Mouse (Mus musculus): ENCODE measurements around the gene Axin2. TPM values are rescaled to one million over a fixed set of nuclear protein-coding genes. Genes with fewer than 3 reads are reported as not detected.
"Not testable (repeated sequence)": the region's sequence is repeated elsewhere in the genome, so short reads cannot be mapped to it uniquely, and the experiment has no call there.

The Axin2 gene
- 7.8 and 8.5 TPM in 2 replicates for polyA plus RNA-seq (2015; fragmentation: Nextera tagmentation; extraction: Ambion mirVana)

DNA sequence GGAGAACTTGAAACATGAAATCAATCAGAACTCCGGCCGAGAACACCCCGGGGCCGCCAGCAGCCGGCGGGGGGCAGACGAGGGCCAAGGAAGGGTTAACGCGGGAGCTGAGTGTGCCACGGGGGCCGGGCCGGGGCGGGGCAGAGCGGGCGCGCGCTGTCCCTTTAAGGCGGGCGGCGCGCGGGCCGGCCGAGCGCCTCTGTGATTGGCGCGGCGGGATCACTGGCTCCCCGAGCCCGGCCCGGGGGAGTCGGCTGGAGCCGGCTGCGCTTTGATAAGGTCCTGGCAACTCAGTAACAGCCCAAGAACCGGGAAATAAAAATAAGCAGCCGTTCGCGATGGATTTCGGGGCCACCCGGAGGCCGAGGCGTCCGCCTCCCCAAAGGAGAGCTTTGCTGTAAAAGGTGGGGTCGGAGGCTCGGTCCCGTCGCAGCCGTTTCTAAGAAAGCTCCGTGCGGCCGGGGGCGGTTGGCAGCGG, at the start of gene Axin2:
Gene Axin2 (plus strand): TSS at position 192 of the 478 bp plus-strand sequence.
- peak; percentile 92 for ATAC-seq (ENCODE audit: low read depth)
- Histone ChIP-seq H3K27ac (ENCODE audit: low read length) (peak within 1 kb of the TSS; percentile 100), H3K4me2 (ENCODE audit: low read depth, low read length) (peak within 1 kb of the TSS; percentile 91), H3K4me1 (replicated peaks; ENCODE audit: control insufficient read depth, insufficient read depth, low read length) (peaks cover 37% of the 10 kb centered on the region), H3K27me3 (ENCODE audit: control insufficient read depth, insufficient read depth, low read depth, low read length) (no peaks in the 10 kb centered on the region), H3K4me3 (ENCODE audit: low read length) (peak within 1 kb of the TSS; percentile 94), H3K36me3 (ENCODE audit: control insufficient read depth, insufficient read depth, low read length) (no peaks in the 10 kb centered on the region), H3K9ac (ENCODE audit: low read length) (peak within 1 kb of the TSS; percentile 98), H3K9me3 (ENCODE audit: control insufficient read depth, low read length) (0 out of 2 replicates have a peak, but pooled peaks cover 3% of the 10 kb centered on the region)
- WGBS, result under 1% methylated on average over 48 of the region's 53 CpGs

- not testable (repeated sequence) for H3K4me3 ChIP-seq (ENCODE audit: low read length); H3K4me2 ChIP-seq (ENCODE audit: low read depth, low read length); H3K9ac ChIP-seq (ENCODE audit: low read length); H3K9me3 ChIP-seq (ENCODE audit: control insufficient read depth, low read length); H3K36me3 ChIP-seq (ENCODE audit: control insufficient read depth, insufficient read depth, low read length); H3K27ac ChIP-seq (ENCODE audit: low read length); ATAC-seq (ENCODE audit: low read depth); H3K4me1 ChIP-seq (replicated peaks; ENCODE audit: control insufficient read depth, insufficient read depth, low read length); H3K27me3 ChIP-seq (ENCODE audit: control insufficient read depth, insufficient read depth, low read depth, low read length)
- 86% methylated on average over 1 of the region's 1 CpGs for WGBS
Observed at GRCm38 (mm10) chr11:108871284-108871683, 48.9 kb upstream of the Axin2 start.

DNA sequence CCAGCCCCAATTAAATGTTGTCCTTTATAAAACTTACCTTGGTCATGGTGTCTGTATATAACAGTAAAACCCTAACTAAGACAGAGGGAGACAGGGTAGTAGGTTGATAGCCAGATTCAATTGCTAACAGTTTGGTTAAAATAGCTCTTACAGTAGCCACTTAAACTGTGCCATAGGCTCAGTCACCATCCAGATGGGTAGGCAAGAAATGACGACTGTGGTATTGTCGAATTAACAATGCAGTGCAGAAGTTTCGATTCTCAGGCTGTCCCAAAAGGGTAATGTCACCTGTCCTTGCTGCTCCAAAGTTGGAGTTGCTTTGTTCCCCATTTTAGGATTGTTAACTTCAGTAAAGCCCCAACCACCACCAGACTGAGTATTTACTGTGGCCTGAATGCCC, 48.4 kb upstream of the Axin2 start:
- Histone ChIP-seq H3K9me3 (ENCODE audit: control insufficient read depth, low read length) (no peaks in the 10 kb centered on the region), H3K27me3 (ENCODE audit: control insufficient read depth, insufficient read depth, low read depth, low read length) (no peaks in the 10 kb centered on the region), H3K4me2 (ENCODE audit: low read depth, low read length) (no peak overlapping the region), H3K27ac (ENCODE audit: low read length) (no peak overlapping the region), H3K36me3 (ENCODE audit: control insufficient read depth, insufficient read depth, low read length) (no peaks in the 10 kb centered on the region), H3K9ac (ENCODE audit: low read length) (no peak overlapping the region), H3K4me1 (replicated peaks; ENCODE audit: control insufficient read depth, insufficient read depth, low read length) (peaks cover 5% of the 10 kb centered on the region; the same call in 1 of the 2 replicates), H3K4me3 (ENCODE audit: low read length) (no peak overlapping the region)
- no peak for ATAC-seq (ENCODE audit: low read depth)
- WGBS, result 86% methylated on average over 3 of the region's 3 CpGs

GRCm38 (mm10) chr11:108876633-108877205, 43.4 kb upstream of the Axin2 start:
- peak; percentile 96 for ATAC-seq (ENCODE audit: low read depth)
- H3K27me3 ChIP-seq (ENCODE audit: control insufficient read depth, insufficient read depth, low read depth, low read length), result no peaks in the 10 kb centered on the region
- 33% methylated on average over 7 of the region's 7 CpGs for WGBS
- no peaks in the 10 kb centered on the region for H3K36me3 ChIP-seq (ENCODE audit: control insufficient read depth, insufficient read depth, low read length)
- peaks cover 7% of the 10 kb centered on the region; the same call in 1 of the 2 replicates for H3K4me1 ChIP-seq (replicated peaks; ENCODE audit: control insufficient read depth, insufficient read depth, low read length)
- H3K4me3 ChIP-seq (ENCODE audit: low read length), result no peak overlapping the region
- H3K27ac ChIP-seq (ENCODE audit: low read length), result peak overlapping the region; percentile 80
- H3K9ac ChIP-seq (ENCODE audit: low read length), result no peak overlapping the region
- no peak overlapping the region for H3K4me2 ChIP-seq (ENCODE audit: low read depth, low read length)
- H3K9me3 ChIP-seq (ENCODE audit: control insufficient read depth, low read length), result no peaks in the 10 kb centered on the region

DNA sequence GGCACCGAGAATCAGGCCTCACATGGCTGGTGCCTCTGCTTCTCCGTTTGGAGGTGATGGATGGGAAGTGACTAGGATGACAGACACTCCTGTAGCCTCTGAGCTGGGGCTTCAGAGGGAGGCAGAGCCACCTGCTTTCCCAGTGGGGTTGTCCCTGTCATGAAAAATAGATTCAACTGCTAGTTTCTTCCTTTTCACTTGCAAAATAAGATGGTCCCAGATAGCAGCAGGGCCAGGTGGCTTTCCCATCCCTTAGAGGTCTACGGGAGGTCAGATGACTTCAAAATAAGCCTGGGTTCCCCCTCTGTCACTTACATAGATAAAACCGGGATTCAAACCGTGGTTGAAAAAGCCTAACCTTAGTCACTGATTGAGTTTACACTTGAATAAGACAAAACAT, 42.6 kb upstream of the Axin2 start:
- 52% methylated on average over 5 of the region's 5 CpGs for WGBS
- Histone ChIP-seq H3K27ac (ENCODE audit: low read length) (peak overlapping the region; percentile 80), H3K4me1 (replicated peaks; ENCODE audit: control insufficient read depth, insufficient read depth, low read length) (peaks cover 7% of the 10 kb centered on the region; the same call in 1 of the 2 replicates), H3K27me3 (ENCODE audit: control insufficient read depth, insufficient read depth, low read depth, low read length) (no peaks in the 10 kb centered on the region), H3K4me3 (ENCODE audit: low read length) (no peak overlapping the region), H3K9ac (ENCODE audit: low read length) (no peak overlapping the region), H3K36me3 (ENCODE audit: control insufficient read depth, insufficient read depth, low read length) (no peaks in the 10 kb centered on the region), H3K9me3 (ENCODE audit: control insufficient read depth, low read length) (no peaks in the 10 kb centered on the region), H3K4me2 (ENCODE audit: low read depth, low read length) (no peak overlapping the region)
- no peak for ATAC-seq (ENCODE audit: low read depth)

DNA sequence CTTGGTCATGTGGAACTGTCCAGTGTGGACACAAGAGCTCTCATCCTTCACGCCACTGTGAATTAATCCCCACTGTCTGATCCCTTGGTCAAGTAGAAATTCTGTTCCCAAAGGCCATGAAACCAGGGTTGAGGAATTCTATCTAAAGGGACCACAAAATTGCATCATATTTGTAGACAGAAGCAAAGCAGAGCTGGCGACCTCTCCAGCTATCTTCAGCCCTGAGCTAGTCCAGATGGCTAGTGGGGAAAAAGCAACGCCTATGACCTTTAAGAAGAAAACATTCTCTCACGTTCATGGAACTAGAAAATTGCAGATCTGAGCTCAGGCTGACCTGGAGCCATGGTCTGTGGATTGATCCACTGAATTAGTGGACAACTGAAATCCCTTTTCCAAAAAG, 39.6 kb upstream of the Axin2 start:
- H3K9me3 ChIP-seq (ENCODE audit: control insufficient read depth, low read length), result no peaks in the 10 kb centered on the region
- no peak overlapping the region for H3K4me2 ChIP-seq (ENCODE audit: low read depth, low read length)

DNA sequence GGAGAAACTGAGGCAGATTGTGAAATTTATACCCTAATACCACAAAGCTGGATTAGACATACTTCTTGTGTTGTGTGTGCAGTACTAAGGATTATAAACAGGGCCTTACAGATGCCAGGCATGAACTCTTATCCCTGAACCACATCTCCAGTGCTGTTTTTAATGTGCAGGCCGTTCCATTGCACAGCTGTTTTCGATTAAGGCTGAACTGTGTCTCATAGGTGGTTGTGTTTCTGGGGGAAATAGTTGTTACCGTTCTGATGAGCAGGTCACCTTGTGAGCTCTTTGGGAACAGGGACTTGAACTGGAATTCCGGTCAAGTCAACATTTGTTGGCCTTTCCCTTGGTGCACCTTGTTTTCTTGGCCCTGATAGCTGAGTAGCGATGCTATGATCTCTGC, 38.5 kb upstream of the Axin2 start:
- no peak for ATAC-seq (ENCODE audit: low read depth)
- no peak overlapping the region for H3K4me3 ChIP-seq (ENCODE audit: low read length)
- no peaks in the 10 kb centered on the region for H3K9me3 ChIP-seq (ENCODE audit: control insufficient read depth, low read length)
- H3K9ac ChIP-seq (ENCODE audit: low read length), result no peak overlapping the region
- no peak overlapping the region for H3K27ac ChIP-seq (ENCODE audit: low read length)
- no peaks in the 10 kb centered on the region for H3K27me3 ChIP-seq (ENCODE audit: control insufficient read depth, insufficient read depth, low read depth, low read length)
- 82% methylated on average over 5 of the region's 5 CpGs for WGBS
- H3K4me1 ChIP-seq (replicated peaks; ENCODE audit: control insufficient read depth, insufficient read depth, low read length), result peaks cover 3% of the 10 kb centered on the region; the same call in 1 of the 2 replicates
- no peaks in the 10 kb centered on the region for H3K36me3 ChIP-seq (ENCODE audit: control insufficient read depth, insufficient read depth, low read length)
- H3K4me2 ChIP-seq (ENCODE audit: low read depth, low read length), result no peak overlapping the region

More for the DNA sequence above, 39.6 kb upstream of the Axin2 start:
- ATAC-seq (ENCODE audit: low read depth), result no peak
- no peak overlapping the region for H3K4me3 ChIP-seq (ENCODE audit: low read length)
- no peak overlapping the region for H3K27ac ChIP-seq (ENCODE audit: low read length)
- no peak overlapping the region for H3K9ac ChIP-seq (ENCODE audit: low read length)
- 73% methylated on average over 4 of the region's 4 CpGs for WGBS
- peaks cover 7% of the 10 kb centered on the region; the same call in 1 of the 2 replicates for H3K4me1 ChIP-seq (replicated peaks; ENCODE audit: control insufficient read depth, insufficient read depth, low read length)
- no peaks in the 10 kb centered on the region for H3K36me3 ChIP-seq (ENCODE audit: control insufficient read depth, insufficient read depth, low read length)
- no peaks in the 10 kb centered on the region for H3K27me3 ChIP-seq (ENCODE audit: control insufficient read depth, insufficient read depth, low read depth, low read length)

- no peak for ATAC-seq (ENCODE audit: low read depth)
- Histone ChIP-seq H3K27ac (ENCODE audit: low read length) (no peak overlapping the region), H3K9ac (ENCODE audit: low read length) (no peak overlapping the region), H3K36me3 (ENCODE audit: control insufficient read depth, insufficient read depth, low read length) (no peaks in the 10 kb centered on the region), H3K4me3 (ENCODE audit: low read length) (no peak overlapping the region), H3K4me1 (replicated peaks; ENCODE audit: control insufficient read depth, insufficient read depth, low read length) (peaks cover 3% of the 10 kb centered on the region), H3K9me3 (ENCODE audit: control insufficient read depth, low read length) (no peaks in the 10 kb centered on the region), H3K27me3 (ENCODE audit: control insufficient read depth, insufficient read depth, low read depth, low read length) (no peaks in the 10 kb centered on the region), H3K4me2 (ENCODE audit: low read depth, low read length) (no peak overlapping the region)
- 64% methylated on average over 19 of the region's 19 CpGs for WGBS
Observed at GRCm38 (mm10) chr11:108885276-108885896, 34.8 kb upstream of the Axin2 start.

GRCm38 (mm10) chr11:108886060-108886459, 34.1 kb upstream of the Axin2 start:
- ATAC-seq (ENCODE audit: low read depth), result no peak
- Histone ChIP-seq H3K4me3 (ENCODE audit: low read length) (no peak overlapping the region), H3K9me3 (ENCODE audit: control insufficient read depth, low read length) (no peaks in the 10 kb centered on the region), H3K4me2 (ENCODE audit: low read depth, low read length) (no peak overlapping the region), H3K27ac (ENCODE audit: low read length) (no peak overlapping the region), H3K4me1 (replicated peaks; ENCODE audit: control insufficient read depth, insufficient read depth, low read length) (peaks cover 8% of the 10 kb centered on the region), H3K36me3 (ENCODE audit: control insufficient read depth, insufficient read depth, low read length) (no peaks in the 10 kb centered on the region), H3K9ac (ENCODE audit: low read length) (no peak overlapping the region), H3K27me3 (ENCODE audit: control insufficient read depth, insufficient read depth, low read depth, low read length) (no peaks in the 10 kb centered on the region)
- WGBS, result 69% methylated on average over 8 of the region's 8 CpGs

Data from lung, embryonic 16.5 days (tissue).